Mouse (Mus musculus): ENCODE results near the gene Rbbp7. TPM values are rescaled to one million over a fixed set of nuclear protein-coding genes. Genes with fewer than 3 reads are reported as not detected.

Rbbp7 gene
- 48.4 and 73.3 TPM in 2 replicates for polyA plus RNA-seq (2012; ENCODE audit: low replicate concordance)

DNA sequence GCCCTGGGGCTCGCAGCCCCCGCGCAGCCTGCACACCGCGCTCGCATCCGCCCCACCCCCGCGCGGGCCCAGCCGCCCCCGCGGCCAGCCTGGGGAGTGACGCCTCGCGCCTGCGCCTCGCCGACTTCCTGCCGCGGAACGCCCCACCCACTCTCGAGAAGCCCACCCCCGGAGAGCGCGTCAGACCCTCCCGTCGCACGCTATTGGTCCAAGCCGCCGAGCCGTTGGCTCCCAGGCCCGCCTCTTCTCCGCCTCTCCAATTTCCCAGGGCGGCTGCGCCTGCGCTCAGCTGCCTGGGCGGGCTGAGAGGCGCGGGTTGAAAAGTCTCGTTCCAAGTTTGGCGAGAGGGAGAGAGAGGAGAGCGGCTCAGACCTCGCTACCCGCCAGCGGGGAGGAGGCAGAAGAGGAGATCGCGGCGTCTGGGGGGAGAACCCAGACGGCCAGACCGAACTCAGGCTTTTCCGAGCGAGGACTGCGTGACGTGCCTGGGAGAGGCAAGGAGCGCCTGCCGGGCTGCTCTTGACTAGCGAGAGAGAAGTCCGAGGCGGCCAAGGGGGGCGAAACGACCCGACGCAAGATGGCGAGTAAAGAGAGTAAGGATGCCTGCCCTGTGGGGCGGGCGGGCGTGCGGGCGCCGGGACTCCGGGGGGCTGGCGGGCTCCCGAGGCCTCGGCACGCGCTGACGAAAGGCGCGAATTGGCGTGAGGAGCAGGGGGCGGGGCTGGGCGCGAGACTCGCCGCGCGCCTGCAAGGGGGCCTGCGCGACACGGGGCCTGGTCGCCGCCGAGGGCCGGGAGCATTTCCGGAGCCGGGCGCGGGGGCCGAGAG is at the start of gene Rbbp7:
Gene Rbbp7 (plus strand): TSS at position 288 of the 828 bp plus-strand sequence.

Other genes starting within 250 kb of the Rbbp7 start
- 0.10 and 0.12 TPM in 2 replicates for gene Reps2, start 116.8 kb upstream of the Rbbp7 start, polyA plus RNA-seq (2012; ENCODE audit: low replicate concordance)
- gene Txlng, start 69.1 kb downstream of the Rbbp7 start, polyA plus RNA-seq (2012; ENCODE audit: low replicate concordance) = 3.5 and 5.0 TPM in 2 replicates
- 8.9 and 11.5 TPM in 2 replicates for gene Syap1, start 128.0 kb downstream of the Rbbp7 start, polyA plus RNA-seq (2012; ENCODE audit: low replicate concordance)
- 3.6 and 5.2 TPM in 2 replicates for gene Ctps2, start 140.8 kb downstream of the Rbbp7 start, polyA plus RNA-seq (2012; ENCODE audit: low replicate concordance)
- not detected in 2 replicates for gene S100g, start 204.2 kb downstream of the Rbbp7 start, polyA plus RNA-seq (2012; ENCODE audit: low replicate concordance)